Mouse (Mus musculus) kidney, embryonic 16.5 days (tissue): ENCODE results near the gene Klhl20. TPM values are rescaled to one million over a fixed set of nuclear protein-coding genes. Genes with fewer than 3 reads are reported as not detected.
"Not testable (repeated sequence)": the region's sequence is repeated elsewhere in the genome, so short reads cannot be mapped to it uniquely, and the experiment has no call there.

ENCODE experiments used
- ATAC-seq: fragments of 200-750 bp; cut with Nextera tagmentation; 2 replicates; pipeline ENCODE4 v1.8.0; 2017; ENCODE audit warnings: moderate TSS enrichment; ENCODE audit not compliant: low FRiP score, low TSS enrichment
- H3K27ac ChIP-seq: fragments of 300-500 bp; sonication (generic); 2 replicates; pipeline ENCODE4 v1.5.1; 2014; ENCODE audit warnings: low read length
- H3K27me3 ChIP-seq: fragments of 300-500 bp; sonication (generic); 2 replicates; pipeline ENCODE4 v1.6.1; 2014; ENCODE audit warnings: low read length, control low read depth, mixed read lengths; ENCODE audit not compliant: insufficient read depth
- H3K36me3 ChIP-seq: fragments of 300-500 bp; sonication (generic); 2 replicates; pipeline ENCODE4 v1.6.1; 2014; ENCODE audit warnings: low read length, control low read depth, mixed read lengths; ENCODE audit not compliant: insufficient read depth
- H3K4me1 ChIP-seq: fragments of 300-500 bp; sonication (generic); 2 replicates; pipeline ENCODE4 v1.6.1; 2014; ENCODE audit warnings: low read length, control low read depth, mixed read lengths; ENCODE audit not compliant: insufficient read depth
- H3K4me2 ChIP-seq: fragments of 300-500 bp; sonication (generic); replicated peaks from 2 replicates; pipeline ENCODE4 v1.6.1; 2014; ENCODE audit warnings: low read depth, low read length
- H3K4me3 ChIP-seq: fragments of 300-500 bp; sonication (generic); 2 replicates; pipeline ENCODE4 v1.5.1; 2014; ENCODE audit warnings: mild to moderate bottlenecking, low read length
- H3K9ac ChIP-seq: fragments of 300-500 bp; sonication (generic); replicated peaks from 2 replicates; pipeline ENCODE4 v1.6.1; 2014; ENCODE audit warnings: low read length
- H3K9me3 ChIP-seq: fragments of 300-500 bp; sonication (generic); 2 replicates; pipeline ENCODE4 v1.6.1; 2016; ENCODE audit warnings: low read length, control low read depth
- WGBS: fragments of 180-500 bp; shearing (Covaris S2); extraction: QIAGEN DNeasy Blood & Tissue Kit; methylation state at CpG from one replicate; pipeline ENCODE4 v1.1.7; 2014; 5-methylcytosine and 5-hydroxymethylcytosine counted together
- polyA plus RNA-seq: library from polyadenylated mRNA; unstranded; fragments of >200 nt; fragmentation: Nextera tagmentation; extraction: Ambion mirVana; gene quantifications from 2 replicates; pipeline ENCODE4 v1.2.1, GENCODE M21; 2015

Klhl20 gene
- 16.1 and 18.5 TPM in 2 replicates for polyA plus RNA-seq

GRCm38 (mm10) chr1:161130726-161131664 is at the start of gene Klhl20:
Klhl20 (minus strand) TSS chr1:161131511.
- H3K27me3 ChIP-seq, result no peaks in the 10 kb centered on the region
- ATAC-seq, result peak; percentile 98
- H3K4me2 ChIP-seq, result peak within 1 kb of the TSS; percentile 80
- peak within 1 kb of the TSS; percentile 99 for H3K4me3 ChIP-seq
- WGBS, result 1% methylated on average over 41 of the region's 41 CpGs
- H3K9me3 ChIP-seq, result no peaks in the 10 kb centered on the region
- H3K36me3 ChIP-seq, result peaks cover 3% of the 10 kb centered on the region; the same call in 1 of the 2 replicates
- peak within 1 kb of the TSS; percentile 94 for H3K27ac ChIP-seq
- peaks cover 9% of the 10 kb centered on the region for H3K4me1 ChIP-seq
- H3K9ac ChIP-seq, result peak within 1 kb of the TSS; percentile 94

GRCm38 (mm10) chr1:161180674-161181073 is 49.4 kb upstream of the Klhl20 start:
- ATAC-seq, result no peak
- H3K4me3 ChIP-seq, result no peak overlapping the region
- no peaks in the 10 kb centered on the region for H3K36me3 ChIP-seq
- H3K27me3 ChIP-seq, result no peaks in the 10 kb centered on the region
- no peaks in the 10 kb centered on the region for H3K4me1 ChIP-seq
- H3K27ac ChIP-seq, result no peak overlapping the region
- H3K9ac ChIP-seq, result no peak overlapping the region
- WGBS, result 56% methylated on average over 8 of the region's 8 CpGs
- no peak overlapping the region for H3K4me2 ChIP-seq
- H3K9me3 ChIP-seq, result peaks cover 7% of the 10 kb centered on the region

- Histone ChIP-seq H3K36me3 (no peaks in the 10 kb centered on the region), H3K4me3 (peak overlapping the region; percentile 55), H3K9me3 (no peaks in the 10 kb centered on the region), H3K4me1 (no peaks in the 10 kb centered on the region), H3K27me3 (peaks cover 13% of the 10 kb centered on the region), H3K4me2 (peak overlapping the region; percentile 74), H3K9ac (peak overlapping the region; percentile 64), H3K27ac (no peak overlapping the region)
- ATAC-seq, result peak; percentile 99
- under 1% methylated on average over 40 of the region's 40 CpGs for WGBS
These were observed 39.3 kb upstream of the Klhl20 start for GRCm38 (mm10) chr1:161170651-161171050.

- 67% methylated on average over 4 of the region's 4 CpGs for WGBS
- no peak overlapping the region for H3K4me3 ChIP-seq
- no peak overlapping the region for H3K4me2 ChIP-seq
- H3K9ac ChIP-seq, result no peak overlapping the region
- H3K36me3 ChIP-seq, result no peaks in the 10 kb centered on the region
- H3K4me1 ChIP-seq, result no peaks in the 10 kb centered on the region
- no peak overlapping the region for H3K27ac ChIP-seq
- no peak for ATAC-seq
- no peaks in the 10 kb centered on the region for H3K9me3 ChIP-seq
- no peaks in the 10 kb centered on the region for H3K27me3 ChIP-seq
These were observed 29.0 kb upstream of the Klhl20 start for GRCm38 (mm10) chr1:161160266-161160665.

- H3K4me2 ChIP-seq, result no peak within 1 kb of the TSS
- no peaks in the 10 kb centered on the region for H3K27me3 ChIP-seq
- no peaks in the 10 kb centered on the region for H3K36me3 ChIP-seq
- no peak for ATAC-seq
- no peak within 1 kb of the TSS for H3K9ac ChIP-seq
- H3K9me3 ChIP-seq, result no peaks in the 10 kb centered on the region
- no peak within 1 kb of the TSS for H3K27ac ChIP-seq
- H3K4me3 ChIP-seq, result no peak within 1 kb of the TSS
- 89% methylated on average over 3 of the region's 3 CpGs for WGBS
- H3K4me1 ChIP-seq, result no peaks in the 10 kb centered on the region
These were observed 27.9 kb upstream of the Klhl20 start, which contains the start of gene Tex50 for GRCm38 (mm10) chr1:161159214-161159613. Tex50 (minus strand) TSS chr1:161159314.

- no peak overlapping the region for H3K27ac ChIP-seq
- no peaks in the 10 kb centered on the region for H3K27me3 ChIP-seq
- WGBS, result 85% methylated on average over 10 of the region's 10 CpGs
- no peaks in the 10 kb centered on the region for H3K9me3 ChIP-seq
- H3K4me1 ChIP-seq, result no peaks in the 10 kb centered on the region
- H3K9ac ChIP-seq, result no peak overlapping the region
- no peak for ATAC-seq
- H3K36me3 ChIP-seq, result no peaks in the 10 kb centered on the region
- no peak overlapping the region for H3K4me2 ChIP-seq
- H3K4me3 ChIP-seq, result no peak overlapping the region
These were observed 25.2 kb upstream of the Klhl20 start for GRCm38 (mm10) chr1:161156546-161156945.

GRCm38 (mm10) chr1:161151098-161151497 is 19.8 kb upstream of the Klhl20 start:
- Histone ChIP-seq H3K4me3 (no peak overlapping the region), H3K9me3 (no peaks in the 10 kb centered on the region), H3K27me3 (no peaks in the 10 kb centered on the region), H3K36me3 (no peaks in the 10 kb centered on the region), H3K4me2 (0 out of 2 replicates have a peak overlapping the region, but pooled peaks have one; percentile 2), H3K4me1 (0 out of 2 replicates have a peak, but pooled peaks cover 4% of the 10 kb centered on the region), H3K9ac (no peak overlapping the region), H3K27ac (no peak overlapping the region)
- ATAC-seq, result no peak
- WGBS, result 67% methylated on average over 6 of the region's 6 CpGs

GRCm38 (mm10) chr1:161147888-161148287 is 16.6 kb upstream of the Klhl20 start:
- ATAC-seq, result no peak
- no peak overlapping the region for H3K4me3 ChIP-seq
- H3K9me3 ChIP-seq, result no peaks in the 10 kb centered on the region
- 0 out of 2 replicates have a peak, but pooled peaks cover 4% of the 10 kb centered on the region for H3K4me1 ChIP-seq
- no peak overlapping the region for H3K4me2 ChIP-seq
- H3K9ac ChIP-seq, result no peak overlapping the region
- H3K27me3 ChIP-seq, result no peaks in the 10 kb centered on the region
- 76% methylated on average over 2 of the region's 2 CpGs for WGBS
- no peak overlapping the region for H3K27ac ChIP-seq
- no peaks in the 10 kb centered on the region for H3K36me3 ChIP-seq

GRCm38 (mm10) chr1:161145611-161146010 is 14.3 kb upstream of the Klhl20 start:
- H3K27ac ChIP-seq, H3K36me3 ChIP-seq, H3K9ac ChIP-seq, H3K9me3 ChIP-seq, H3K4me3 ChIP-seq, H3K4me2 ChIP-seq, H3K4me1 ChIP-seq, H3K27me3 ChIP-seq, ATAC-seq: not testable (repeated sequence)
- 76% methylated on average over 8 of the region's 8 CpGs for WGBS

GRCm38 (mm10) chr1:161143216-161143615 is 11.9 kb upstream of the Klhl20 start:
- Histone ChIP-seq H3K27ac (no peak overlapping the region), H3K4me1 (0 out of 2 replicates have a peak, but pooled peaks cover 5% of the 10 kb centered on the region), H3K9me3 (no peaks in the 10 kb centered on the region), H3K9ac (no peak overlapping the region), H3K27me3 (no peaks in the 10 kb centered on the region), H3K36me3 (no peaks in the 10 kb centered on the region), H3K4me3 (no peak overlapping the region; the same call in 1 of the 2 replicates), H3K4me2 (peak overlapping the region; percentile 83; the same call in 1 of the 2 replicates)
- ATAC-seq, result no peak
- 85% methylated on average over 7 of the region's 7 CpGs for WGBS
